Mouse (Mus musculus) liver, embryonic 12.5 days (tissue): ENCODE data around the gene Gabrr1. TPM values are rescaled to one million over a fixed set of nuclear protein-coding genes. Genes with fewer than 3 reads are reported as not detected.
"Not testable (repeated sequence)": the region's sequence is repeated elsewhere in the genome, so short reads cannot be mapped to it uniquely, and the experiment has no call there.

Source experiments
- ATAC-seq: fragments of 200-750 bp; cut with Nextera tagmentation; 2 replicates; pipeline ENCODE4 v1.8.0; 2017; ENCODE audit warnings: moderate number of reproducible peaks, mild to moderate bottlenecking, moderate library complexity
- H3K27ac ChIP-seq: fragments of 300-500 bp; sonication (generic); 2 replicates; pipeline ENCODE4 v1.5.1; 2016; ENCODE audit warnings: mild to moderate bottlenecking
- H3K27me3 ChIP-seq: fragments of 300-500 bp; sonication (generic); replicated peaks from 2 replicates; pipeline ENCODE4 v1.6.1; 2016; ENCODE audit warnings: mild to moderate bottlenecking, moderate library complexity
- H3K36me3 ChIP-seq: fragments of 300-500 bp; sonication (generic); 2 replicates; pipeline ENCODE4 v1.6.1; 2016; ENCODE audit warnings: mild to moderate bottlenecking, moderate library complexity
- H3K4me1 ChIP-seq: fragments of 300-500 bp; sonication (generic); 2 replicates; pipeline ENCODE4 v1.6.1; 2016
- H3K4me2 ChIP-seq: fragments of 300-500 bp; sonication (generic); 2 replicates; pipeline ENCODE4 v1.6.1; 2016; ENCODE audit warnings: mild to moderate bottlenecking, moderate library complexity
- H3K4me3 ChIP-seq: fragments of 300-500 bp; sonication (generic); 2 replicates; pipeline ENCODE4 v1.5.1; 2016; ENCODE audit warnings: mild to moderate bottlenecking, moderate library complexity
- H3K9ac ChIP-seq: fragments of 300-500 bp; sonication (generic); 2 replicates; pipeline ENCODE4 v1.6.1; 2016; ENCODE audit warnings: mild to moderate bottlenecking, moderate library complexity
- H3K9me3 ChIP-seq: fragments of 300-500 bp; sonication (generic); replicated peaks from 2 replicates; pipeline ENCODE4 v1.6.1; 2016; ENCODE audit warnings: mild to moderate bottlenecking, moderate library complexity
- WGBS: fragments of 180-500 bp; shearing (Covaris S2); methylation state at CpG from one replicate; pipeline ENCODE4 v1.1.7; 2016; ENCODE audit not compliant: insufficient replicate concordance; 5-methylcytosine and 5-hydroxymethylcytosine counted together
- polyA plus RNA-seq: library from polyadenylated mRNA; unstranded; fragments of >200 nt; fragmentation: Nextera tagmentation; extraction: Ambion mirVana; gene quantifications from 2 replicates; pipeline ENCODE4 v1.2.1, GENCODE M21; 2016

Gene Gabrr1
- polyA plus RNA-seq, result 0.05 TPM in 1 of 2 replicates, not detected in the other

DNA sequence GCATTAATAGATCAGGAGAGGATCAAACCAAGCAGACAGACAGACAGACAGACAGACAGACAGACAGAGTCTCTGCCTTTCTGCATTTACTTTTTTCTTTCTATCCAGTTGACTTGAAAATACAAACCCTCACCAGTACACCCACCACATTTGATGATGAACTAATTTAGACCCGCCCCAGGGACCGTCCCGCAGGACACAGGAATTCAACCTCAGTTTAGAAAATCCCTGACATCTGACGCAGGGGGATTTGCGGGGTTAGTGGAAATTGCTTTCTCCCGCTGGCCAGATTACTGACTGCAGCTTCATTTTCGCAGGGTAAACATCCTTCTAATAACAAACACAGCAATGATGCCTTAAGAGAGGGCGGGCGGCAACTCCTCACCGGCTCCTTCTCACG is at the start of gene Gabrr1:
Gabrr1 (plus strand) TSS at position 301 of the 400 bp plus-strand sequence.
- ATAC-seq, result no peak
- H3K36me3 ChIP-seq, result no peaks in the 10 kb centered on the region
- no peaks in the 10 kb centered on the region for H3K4me1 ChIP-seq
- no peak within 1 kb of the TSS for H3K27ac ChIP-seq
- no peaks in the 10 kb centered on the region for H3K27me3 ChIP-seq
- H3K9me3 ChIP-seq, result no peaks in the 10 kb centered on the region
- no peak within 1 kb of the TSS for H3K4me2 ChIP-seq
- 73% methylated on average over 11 of the region's 11 CpGs for WGBS
- H3K4me3 ChIP-seq, result no peak within 1 kb of the TSS
- no peak within 1 kb of the TSS for H3K9ac ChIP-seq

DNA sequence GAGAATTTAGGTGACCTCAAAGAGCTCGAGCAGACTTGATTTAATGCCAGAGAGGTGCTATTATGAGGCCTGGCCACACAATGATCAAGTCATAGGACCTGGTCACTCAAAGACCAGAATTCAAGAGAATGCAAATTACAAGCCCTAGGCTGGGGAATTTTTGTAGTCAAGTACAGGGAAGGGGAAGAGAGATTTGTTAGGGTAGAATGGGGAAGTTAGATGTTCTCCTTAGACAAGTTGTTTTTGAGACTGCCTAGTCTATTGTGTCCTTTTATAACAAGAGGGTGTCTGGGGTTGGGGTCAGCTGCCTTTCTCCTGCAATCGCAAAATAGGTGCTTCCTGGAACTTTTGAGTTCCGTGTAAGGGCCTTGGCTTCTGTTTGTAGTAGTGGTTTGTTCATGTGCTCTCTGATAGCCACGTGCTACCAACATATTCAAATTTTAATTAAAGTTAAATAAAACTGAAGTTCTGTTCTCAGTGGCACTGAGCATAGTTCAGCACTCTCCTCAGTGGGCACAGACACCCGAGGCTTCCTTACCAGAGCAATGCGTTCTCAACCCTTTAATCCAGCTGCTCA is 33.1 kb upstream of the Gabrr1 start:
- Histone ChIP-seq H3K27me3 (no peaks in the 10 kb centered on the region), H3K4me1 (no peaks in the 10 kb centered on the region), H3K9ac (no peak overlapping the region), H3K27ac (no peak overlapping the region), H3K4me3 (no peak overlapping the region), H3K9me3 (no peaks in the 10 kb centered on the region), H3K4me2 (no peak overlapping the region), H3K36me3 (no peaks in the 10 kb centered on the region)
- 50% methylated on average over 6 of the region's 6 CpGs for WGBS
- no peak for ATAC-seq

DNA sequence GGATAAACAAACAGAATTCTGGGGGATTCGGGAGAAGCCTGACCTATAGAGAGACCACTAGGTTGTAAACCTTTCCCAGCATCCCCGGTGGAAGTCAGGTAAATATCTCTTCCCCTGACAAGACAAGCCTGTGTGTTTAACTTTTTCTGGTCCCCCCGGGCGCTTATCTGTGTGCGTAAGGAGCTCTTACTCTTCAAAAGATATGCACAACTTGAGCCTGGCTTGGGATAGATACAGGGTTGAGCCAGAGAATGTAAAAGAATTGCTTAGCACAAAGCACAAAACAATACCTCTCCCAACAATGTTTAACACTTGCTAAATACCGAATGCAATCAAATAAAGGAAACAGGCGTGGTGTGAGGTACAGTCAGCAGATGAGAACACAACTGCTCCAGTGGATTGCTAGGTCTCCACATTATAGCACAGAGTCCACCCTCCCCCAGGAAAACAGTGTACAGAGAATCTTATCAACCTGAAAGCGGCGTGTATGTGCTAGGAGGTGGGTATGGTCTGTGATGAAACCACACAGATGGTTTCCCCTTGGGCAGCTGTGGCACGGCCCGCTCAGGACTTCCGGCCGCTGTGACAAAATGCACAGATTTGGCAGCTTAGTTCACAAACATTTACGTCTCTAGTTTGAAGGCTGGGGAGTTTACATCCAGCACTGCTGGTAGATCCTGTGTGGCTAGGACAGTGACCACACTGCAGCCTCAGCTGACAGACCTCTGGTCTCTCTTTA is 22.4 kb upstream of the Gabrr1 start:
- peaks cover 25% of the 10 kb centered on the region for H3K4me1 ChIP-seq
- peak overlapping the region; percentile 44 for H3K4me2 ChIP-seq
- H3K27me3 ChIP-seq, result no peaks in the 10 kb centered on the region; the same call in 1 of the 2 replicates
- 36% methylated on average over 14 of the region's 14 CpGs for WGBS
- peak overlapping the region; percentile 17; the same call in 1 of the 2 replicates for H3K9ac ChIP-seq
- H3K27ac ChIP-seq, result peak overlapping the region; percentile 45; the same call in 1 of the 2 replicates
- peak; percentile 83 for ATAC-seq
- H3K9me3 ChIP-seq, result no peaks in the 10 kb centered on the region
- no peaks in the 10 kb centered on the region for H3K36me3 ChIP-seq
- H3K4me3 ChIP-seq, result no peak overlapping the region

DNA sequence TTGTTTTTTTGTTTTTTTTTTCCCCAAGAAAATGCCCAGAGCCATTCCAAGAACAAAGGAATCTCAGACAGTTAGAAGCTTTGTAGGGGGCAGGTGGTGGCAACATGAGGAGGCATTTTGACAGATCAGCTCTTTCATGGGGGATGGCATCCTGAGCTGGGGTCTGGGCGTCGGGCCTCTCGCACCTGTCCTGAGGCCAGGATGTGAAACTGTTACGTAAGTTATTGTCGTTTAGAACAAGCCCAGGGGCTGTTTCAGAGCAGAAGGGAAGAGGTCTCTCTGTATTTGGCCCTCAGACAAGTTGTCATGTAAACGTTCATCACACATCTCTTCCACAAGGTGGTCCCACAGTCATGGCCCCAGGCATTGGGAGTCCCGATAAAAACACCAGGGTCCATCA is 21.5 kb upstream of the Gabrr1 start:
- H3K4me3 ChIP-seq, result no peak overlapping the region
- no peaks in the 10 kb centered on the region; the same call in 1 of the 2 replicates for H3K27me3 ChIP-seq
- H3K4me1 ChIP-seq, result peaks cover 25% of the 10 kb centered on the region
- H3K9ac ChIP-seq, result no peak overlapping the region
- no peak for ATAC-seq
- H3K27ac ChIP-seq, result no peak overlapping the region
- H3K4me2 ChIP-seq, result no peak overlapping the region
- no peaks in the 10 kb centered on the region for H3K9me3 ChIP-seq
- no peaks in the 10 kb centered on the region for H3K36me3 ChIP-seq
- 80% methylated on average over 7 of the region's 7 CpGs for WGBS

DNA sequence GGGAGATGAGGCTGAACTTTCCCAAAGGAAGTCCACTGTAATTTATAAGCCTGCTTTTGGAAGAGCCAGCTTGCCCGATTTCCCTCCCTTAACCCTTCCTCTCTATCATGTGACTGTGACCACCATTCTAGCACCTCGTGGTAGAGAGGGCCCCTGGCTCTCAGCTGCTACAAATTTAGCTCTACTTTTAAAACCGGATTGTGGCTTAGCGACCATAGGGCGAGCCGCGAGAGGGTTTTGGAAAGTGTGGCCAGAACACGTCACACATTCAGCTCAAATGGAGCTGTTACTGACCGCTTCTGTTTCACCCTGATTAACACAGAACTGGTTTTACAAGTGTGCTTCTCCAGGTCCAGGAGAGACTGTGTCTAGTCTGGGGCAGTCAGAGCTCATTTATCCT is 21.0 kb upstream of the Gabrr1 start:
- no peaks in the 10 kb centered on the region; the same call in 1 of the 2 replicates for H3K27me3 ChIP-seq
- H3K9me3 ChIP-seq, result no peaks in the 10 kb centered on the region
- no peaks in the 10 kb centered on the region for H3K36me3 ChIP-seq
- WGBS, result 73% methylated on average over 9 of the region's 9 CpGs
- no peak for ATAC-seq
- H3K4me3 ChIP-seq, result no peak overlapping the region
- no peak overlapping the region for H3K4me2 ChIP-seq
- H3K4me1 ChIP-seq, result peaks cover 25% of the 10 kb centered on the region
- H3K9ac ChIP-seq, result no peak overlapping the region
- H3K27ac ChIP-seq, result no peak overlapping the region

DNA sequence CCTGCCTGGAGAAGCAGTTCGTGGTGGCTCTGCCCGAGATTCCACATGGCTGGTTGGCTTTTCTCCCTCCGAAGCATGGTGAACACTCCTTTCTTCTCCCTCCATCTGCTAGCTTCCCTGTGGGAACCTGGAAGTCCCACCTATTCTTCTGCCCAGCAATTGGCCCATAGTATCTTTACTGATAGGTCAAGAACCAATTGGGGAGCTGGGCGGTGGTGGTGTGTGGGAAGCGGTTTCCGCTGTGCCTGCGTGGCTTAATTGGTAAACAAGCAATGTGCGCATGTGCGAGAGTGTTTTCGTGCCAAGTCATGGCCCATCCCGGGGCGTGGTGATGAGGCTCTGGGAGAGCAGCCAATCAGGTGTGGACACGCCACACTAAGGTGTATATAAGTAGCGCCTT is 19.5 kb upstream of the Gabrr1 start:
- H3K9me3 ChIP-seq, H3K9ac ChIP-seq, H3K36me3 ChIP-seq, H3K27me3 ChIP-seq, H3K27ac ChIP-seq, ATAC-seq, H3K4me3 ChIP-seq, H3K4me2 ChIP-seq: not testable (repeated sequence)
- peaks cover 25% of the 10 kb centered on the region for H3K4me1 ChIP-seq
- 84% methylated on average over 12 of the region's 14 CpGs for WGBS

DNA sequence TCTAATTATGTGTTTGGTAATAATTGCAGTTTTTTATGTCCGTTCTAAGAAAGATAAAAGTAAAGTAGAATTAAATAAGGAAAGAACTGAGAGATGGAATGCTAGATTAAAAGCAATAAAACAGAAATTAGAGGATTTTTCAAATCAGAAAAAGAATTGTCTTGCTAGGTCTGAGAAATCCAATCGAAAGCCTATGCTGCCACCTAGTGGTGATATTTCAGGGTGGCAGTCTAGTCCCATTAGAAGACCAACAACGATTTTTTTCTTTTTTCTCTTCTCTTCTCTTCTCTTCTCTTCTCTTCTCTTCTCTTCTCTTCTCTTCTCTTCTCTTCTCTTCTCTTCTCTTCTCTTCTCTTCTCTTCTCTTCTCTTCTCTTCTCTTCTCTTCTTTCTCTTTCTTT is 13.2 kb upstream of the Gabrr1 start:
- 3% methylated on average over 3 of the region's 3 CpGs for WGBS
- not testable (repeated sequence) for H3K4me2 ChIP-seq

DNA sequence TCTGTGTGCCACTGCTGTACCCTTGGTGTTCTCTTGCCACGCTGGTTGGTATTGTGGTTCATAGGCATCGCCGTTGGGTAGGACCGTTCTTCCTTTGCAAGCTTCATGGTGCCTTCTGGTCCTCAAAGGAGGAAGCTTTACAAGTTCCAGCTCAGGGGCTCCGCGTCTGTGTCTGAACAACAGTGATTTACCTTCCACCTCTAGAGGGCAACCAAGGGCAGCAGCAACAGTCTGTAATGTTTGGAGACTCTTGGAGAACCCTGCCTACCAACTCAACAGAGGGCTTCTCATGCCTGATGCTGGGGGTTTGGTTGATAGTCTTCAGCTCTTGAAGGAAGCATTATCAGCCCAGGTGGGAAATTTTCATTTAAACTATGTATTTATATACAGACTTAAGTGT is 7.8 kb upstream of the Gabrr1 start:
- ATAC-seq, result no peak
- 55% methylated on average over 6 of the region's 6 CpGs for WGBS

More for the DNA sequence above, 13.2 kb upstream of the Gabrr1 start:
- H3K4me3 ChIP-seq, ATAC-seq, H3K36me3 ChIP-seq, H3K27me3 ChIP-seq, H3K27ac ChIP-seq, H3K9ac ChIP-seq, H3K4me1 ChIP-seq, H3K9me3 ChIP-seq: not testable (repeated sequence)

DNA sequence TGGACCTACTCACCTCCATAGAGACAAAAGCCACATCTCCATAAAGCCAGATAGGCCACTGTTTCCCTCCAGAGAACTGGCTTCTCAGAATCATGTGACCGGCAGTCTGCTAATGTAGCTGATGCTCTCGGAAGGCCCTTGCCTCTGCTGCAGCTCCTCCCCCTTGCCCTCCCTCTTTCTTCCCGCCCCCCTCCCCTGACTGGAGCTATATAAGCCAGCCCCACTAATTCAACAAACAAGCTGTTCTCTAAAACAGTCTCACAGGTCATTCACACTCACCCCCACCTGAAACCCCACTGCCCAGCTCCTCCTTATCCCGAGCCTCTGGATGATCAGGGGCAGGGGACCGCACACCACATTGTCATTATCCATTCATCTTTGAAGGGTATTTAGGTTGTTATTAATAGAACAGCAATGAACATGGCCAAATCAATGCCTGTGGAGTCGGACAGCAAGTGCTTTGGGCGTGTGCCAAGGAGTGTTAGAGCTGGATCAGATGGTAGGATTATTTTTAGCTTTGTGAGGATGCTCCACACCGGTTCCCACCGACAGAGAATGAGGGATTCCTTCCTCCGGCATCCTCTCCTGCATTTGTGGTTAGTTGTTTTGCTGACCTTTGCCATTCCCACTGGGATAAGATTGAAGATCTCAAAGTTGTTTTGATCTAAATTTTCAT is 6.8 kb upstream of the Gabrr1 start:
- ATAC-seq, result no peak
- no peaks in the 10 kb centered on the region for H3K4me1 ChIP-seq
- H3K9me3 ChIP-seq, result no peaks in the 10 kb centered on the region
- H3K4me3 ChIP-seq, result no peak overlapping the region
- no peak overlapping the region for H3K9ac ChIP-seq
- 68% methylated on average over 10 of the region's 10 CpGs for WGBS
- H3K4me2 ChIP-seq, result no peak overlapping the region
- H3K27me3 ChIP-seq, result no peaks in the 10 kb centered on the region
- no peak overlapping the region for H3K27ac ChIP-seq
- H3K36me3 ChIP-seq, result no peaks in the 10 kb centered on the region

More for the DNA sequence above, 7.8 kb upstream of the Gabrr1 start:
- H3K9me3 ChIP-seq, result no peaks in the 10 kb centered on the region
- no peak overlapping the region for H3K4me2 ChIP-seq
- H3K4me1 ChIP-seq, result no peaks in the 10 kb centered on the region
- H3K9ac ChIP-seq, result no peak overlapping the region
- H3K36me3 ChIP-seq, result no peaks in the 10 kb centered on the region
- no peak overlapping the region for H3K4me3 ChIP-seq
- H3K27ac ChIP-seq, result no peak overlapping the region
- no peaks in the 10 kb centered on the region for H3K27me3 ChIP-seq

DNA sequence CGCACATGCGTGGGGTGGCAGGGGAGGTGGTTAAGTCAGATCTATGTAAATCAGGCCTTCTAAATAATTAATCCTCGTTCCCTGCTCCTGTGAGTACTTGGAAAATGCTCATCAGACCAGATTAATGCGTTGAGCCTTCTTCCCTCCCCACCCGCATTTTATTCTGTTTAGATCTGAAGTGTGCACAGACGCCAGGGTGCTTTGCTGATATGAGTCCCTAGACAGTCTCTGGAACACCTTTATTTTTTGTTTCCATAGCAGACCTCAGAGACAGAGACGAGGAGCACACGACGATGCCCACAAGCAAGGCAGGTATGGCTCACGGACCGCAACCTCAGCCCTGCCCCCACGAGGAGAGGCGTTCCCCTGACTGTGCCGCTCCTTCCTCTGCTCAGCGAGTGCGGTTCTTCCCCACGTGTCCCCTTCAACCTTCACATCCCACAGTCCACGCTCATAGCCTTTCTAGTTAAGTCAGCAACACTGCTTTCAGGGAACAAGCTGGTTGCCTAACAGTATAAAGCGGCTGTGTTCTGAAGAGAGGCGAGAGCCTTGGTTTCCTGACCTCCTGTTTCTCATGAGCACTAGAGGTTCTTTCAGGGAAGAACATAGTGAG is 14.5 kb downstream of the Gabrr1 start:
- Histone ChIP-seq H3K4me1 (no peaks in the 10 kb centered on the region), H3K4me3 (no peak overlapping the region), H3K27ac (no peak overlapping the region), H3K4me2 (no peak overlapping the region), H3K36me3 (no peaks in the 10 kb centered on the region), H3K27me3 (peaks cover 21% of the 10 kb centered on the region), H3K9me3 (no peaks in the 10 kb centered on the region), H3K9ac (no peak overlapping the region)
- WGBS, result 36% methylated on average over 20 of the region's 20 CpGs
- ATAC-seq, result no peak

DNA sequence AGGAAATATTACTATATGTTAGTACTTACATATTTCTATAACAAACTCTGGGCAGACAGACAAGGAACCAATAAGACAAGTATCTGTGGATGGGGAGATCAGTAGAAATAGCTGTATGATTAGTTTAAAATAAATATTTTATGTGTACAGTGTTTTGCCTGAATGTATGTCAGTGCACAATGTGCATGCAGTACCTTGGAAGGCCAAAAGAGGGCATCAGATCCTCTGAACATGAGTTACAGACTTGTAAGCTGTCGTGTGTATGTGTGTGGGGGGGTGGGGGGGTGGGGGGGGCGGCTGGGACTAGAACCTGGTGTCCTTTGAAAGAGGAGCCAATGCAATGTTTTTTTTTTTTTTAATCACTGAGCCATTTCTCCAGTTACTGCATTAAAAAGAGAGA is 15.5 kb downstream of the Gabrr1 start:
- no peaks in the 10 kb centered on the region for H3K9me3 ChIP-seq
- H3K4me3 ChIP-seq, result no peak overlapping the region
- H3K4me1 ChIP-seq, result no peaks in the 10 kb centered on the region
- no peak overlapping the region for H3K9ac ChIP-seq
- H3K27me3 ChIP-seq, result peaks cover 21% of the 10 kb centered on the region
- 4% methylated on average over 2 of the region's 2 CpGs for WGBS
- ATAC-seq, result no peak
- no peak overlapping the region for H3K27ac ChIP-seq
- no peak overlapping the region for H3K4me2 ChIP-seq
- no peaks in the 10 kb centered on the region for H3K36me3 ChIP-seq

DNA sequence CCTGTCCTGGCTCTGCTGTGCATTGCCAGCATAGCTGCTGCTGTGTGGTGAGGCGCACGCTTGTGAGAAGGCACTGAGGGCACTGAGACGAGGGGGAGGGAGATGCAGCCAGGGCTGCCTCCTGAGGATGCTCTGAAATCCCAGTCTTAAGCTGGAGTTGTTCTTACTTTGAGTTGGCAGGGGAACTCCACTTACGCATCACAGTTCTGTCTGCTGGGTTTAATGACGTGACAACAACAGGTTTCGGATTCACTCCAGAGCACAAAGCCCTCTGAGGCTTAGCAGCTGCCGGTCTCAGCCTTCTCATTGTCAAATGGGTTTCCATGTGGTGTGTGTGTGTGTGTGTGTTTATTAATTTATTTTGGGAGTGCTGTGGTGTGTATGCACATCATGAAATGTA is 16.8 kb downstream of the Gabrr1 start:
- H3K4me2 ChIP-seq, result no peak overlapping the region
- WGBS, result 69% methylated on average over 7 of the region's 7 CpGs
- H3K4me1 ChIP-seq, result no peaks in the 10 kb centered on the region
- H3K9ac ChIP-seq, result no peak overlapping the region
- H3K36me3 ChIP-seq, result no peaks in the 10 kb centered on the region
- H3K27ac ChIP-seq, result no peak overlapping the region
- no peaks in the 10 kb centered on the region for H3K9me3 ChIP-seq
- ATAC-seq, result no peak
- no peak overlapping the region for H3K4me3 ChIP-seq
- peaks cover 21% of the 10 kb centered on the region for H3K27me3 ChIP-seq
